Mouse (Mus musculus) megakaryocyte, adult 5-6 weeks (primary cell): ENCODE data around the gene Senp7. TPM values are rescaled to one million over a fixed set of nuclear protein-coding genes. Genes with fewer than 3 reads are reported as not detected.
"Not testable (repeated sequence)": the region's sequence is repeated elsewhere in the genome, so short reads cannot be mapped to it uniquely, and the experiment has no call there.

Experiments used
- ATAC-seq: 2 replicates; pipeline ENCODE4 v1.8.0; 2016; ENCODE audit warnings: mild to moderate bottlenecking, inconsistent platforms; ENCODE audit not compliant: poor library complexity, severe bottlenecking
- total RNA-seq, 2 experiments: library from RNA; stranded (forward) in 1 of 2; stranded (reverse) in 1 of 2; fragments of 153-499, 151-499 nt in 1 of 2; fragments of 221-1000, 200-1000 nt in 1 of 2; gene quantifications; 2 replicates each; pipeline versions ENCODE4 v1.2.3 to v1.2.4; 2015 to 2017

Senp7 gene
- total RNA-seq, 2 experiments from 2014 or later, result 31.5 to 33.0 TPM

GRCm38 (mm10) chr16:56124045-56124444 is 75.9 kb downstream of the Senp7 start:
- ATAC-seq, result no peak

GRCm38 (mm10) chr16:56131666-56132065 is 83.5 kb downstream of the Senp7 start:
- peak; percentile 75 for ATAC-seq

- 0 out of 2 replicates have a peak, but pooled peaks have one; percentile 7 for ATAC-seq
Measured at GRCm38 (mm10) chr16:56134149-56134548, 86.0 kb downstream of the Senp7 start.

GRCm38 (mm10) chr16:56137672-56138071 is 89.5 kb downstream of the Senp7 start:
- not testable (repeated sequence) for ATAC-seq

GRCm38 (mm10) chr16:56139921-56140320 is 91.8 kb downstream of the Senp7 start:
- no peak for ATAC-seq

- ATAC-seq, result no peak
Measured at GRCm38 (mm10) chr16:56144876-56145555, 96.9 kb downstream of the Senp7 start.

GRCm38 (mm10) chr16:56147679-56148078 is 99.5 kb downstream of the Senp7 start:
- no peak for ATAC-seq

- ATAC-seq, result no peak
Measured at GRCm38 (mm10) chr16:56163466-56163865, 115.3 kb downstream of the Senp7 start.

- no peak for ATAC-seq
Measured at GRCm38 (mm10) chr16:56170247-56170646, 122.1 kb downstream of the Senp7 start.

GRCm38 (mm10) chr16:56175867-56176581 is 127.9 kb downstream of the Senp7 start:
- no peak for ATAC-seq

- ATAC-seq, result no peak
Measured at GRCm38 (mm10) chr16:56186863-56187262, 138.7 kb downstream of the Senp7 start.

- no peak for ATAC-seq
Measured at GRCm38 (mm10) chr16:56188198-56188597, 140.1 kb downstream of the Senp7 start.

GRCm38 (mm10) chr16:56204051-56204450 is 155.9 kb downstream of the Senp7 start, which contains the start of gene Impg2:
Gene Impg2 (plus strand): TSS chr16:56204313.
- no peak for ATAC-seq

- ATAC-seq, result no peak
Measured at GRCm38 (mm10) chr16:56212740-56213139, 164.6 kb downstream of the Senp7 start.

GRCm38 (mm10) chr16:56227686-56228085 is 179.5 kb downstream of the Senp7 start:
- ATAC-seq, result no peak

GRCm38 (mm10) chr16:56229455-56229854 is 181.3 kb downstream of the Senp7 start:
- no peak for ATAC-seq

- ATAC-seq, result no peak
Measured at GRCm38 (mm10) chr16:56231300-56231699, 183.2 kb downstream of the Senp7 start.

GRCm38 (mm10) chr16:56232736-56233135 is 184.6 kb downstream of the Senp7 start:
- ATAC-seq, result no peak
